Comparison of ENCODE assay signal across 22 mouse cellular contexts in the genomic region with DNA sequence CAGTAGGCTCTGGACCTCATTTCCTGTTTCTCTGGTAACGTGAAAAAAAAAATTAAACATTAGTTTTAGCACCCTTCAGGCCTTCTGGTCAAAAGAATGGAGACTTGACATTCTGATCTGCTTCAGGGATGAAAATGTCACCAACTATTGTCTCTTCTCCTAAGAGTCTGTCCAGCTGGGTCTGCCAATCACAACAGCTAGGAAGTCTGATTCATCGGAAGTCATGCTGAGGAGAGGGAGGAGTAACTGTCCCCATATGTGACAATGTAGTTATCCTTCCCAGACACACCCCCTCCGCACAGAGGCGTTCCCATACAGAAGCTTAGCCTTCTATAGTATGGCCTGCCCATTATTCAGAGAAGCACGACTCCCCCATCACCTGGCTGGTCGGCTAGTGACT. TPM values are rescaled to one million over a fixed set of nuclear protein-coding genes. Genes with fewer than 3 reads are reported as not detected.
"Had no signal": no experiment of that assay in that cellular context is flagged by ENCODE, and none has a peak within 500 bp of the region (broad histone marks: within the 10 kb centered on the region; RNA-seq: fewer than 3 reads in every experiment).

No protein-coding gene starts in this region.

- ATAC-seq: liver, postnatal 0 days; lung, postnatal 0 days had no signal

- H3K4me1 ChIP-seq: liver, embryonic 15.5 days; lung, embryonic 15.5 days; megakaryocyte, embryonic 14.5 days; stomach, embryonic 15.5 days had no signal

- H3K9me3 ChIP-seq: liver, embryonic 15.5 days; lung, embryonic 15.5 days; megakaryocyte, embryonic 14.5 days; midbrain, embryonic 12.5 days; neural tube, embryonic 13.5 days; neural tube, embryonic 15.5 days; stomach, embryonic 15.5 days had no signal

- H3K9ac ChIP-seq: liver, embryonic 15.5 days; liver, postnatal 0 days; lung, embryonic 15.5 days; midbrain, embryonic 12.5 days; neural tube, embryonic 13.5 days; neural tube, embryonic 15.5 days; stomach, embryonic 15.5 days had no signal

- H3K27ac ChIP-seq: liver, embryonic 15.5 days; lung, embryonic 15.5 days; macrophage; midbrain, embryonic 12.5 days; neural tube, embryonic 13.5 days; neural tube, embryonic 15.5 days; stomach, embryonic 15.5 days; stomach, postnatal 0 days had no signal

- H3K27me3 ChIP-seq: neural tube, embryonic 13.5 days; neural tube, embryonic 15.5 days had no signal

- H3K4me3 ChIP-seq: liver, embryonic 15.5 days; lung, embryonic 15.5 days; megakaryocyte, embryonic 14.5 days; midbrain, embryonic 12.5 days; neural tube, embryonic 13.5 days; neural tube, embryonic 15.5 days; stomach, embryonic 15.5 days had no signal

- H3K36me3 ChIP-seq: liver, embryonic 15.5 days; lung, embryonic 15.5 days; midbrain, embryonic 12.5 days; neural tube, embryonic 13.5 days; neural tube, embryonic 15.5 days; stomach, embryonic 15.5 days had no signal

- DNase-seq: liver, postnatal 0 days; lung, adult 2 months; lung, postnatal 14 days; lung, postnatal 36 days; midbrain, embryonic 14.5 days; retina, postnatal 1 day; right cerebral cortex, adult 18-20 months; right cerebral cortex, postnatal 25 days; right cerebral cortex, postnatal 4 days; thymus, adult 2 months; thymus, postnatal 25 days; thymus, postnatal 4 days had no signal

- H3K4me2 ChIP-seq: liver, embryonic 15.5 days; lung, embryonic 15.5 days; midbrain, embryonic 12.5 days; neural tube, embryonic 13.5 days; neural tube, embryonic 15.5 days; stomach, embryonic 15.5 days had no signal

RNA-seq across cellular contexts. Expression of gene Eya2, which starts 25.9 kb away (rescaled TPM):
- polyA plus RNA-seq: liver, embryonic 15.5 days; macrophage had no signal
